ENCODE assay signal across 24 mouse cellular contexts in genomic region chr19:11407428-11407827, GRCm38 (mm10). TPM values are rescaled to one million over a fixed set of nuclear protein-coding genes. Genes with fewer than 3 reads are reported as not detected.
DNase-seq lines count a peak whose midpoint lies in the region; ATAC-seq and TF ChIP-seq lines count a peak whose summit lies in the region.
"Had no signal": no experiment of that assay in that cellular context is flagged by ENCODE, and none has a peak within 500 bp of the region (broad histone marks: within the 10 kb centered on the region; RNA-seq: fewer than 3 reads in every experiment).

No protein-coding gene starts in this region.

- H3K4me1 ChIP-seq in spleen, adult 2 months (ENCODE audit: control insufficient read depth, insufficient read depth, insufficient read length), result peaks cover 16% of the 10 kb centered on the region
- peaks cover 6% of the 10 kb centered on the region; the same call in 1 of the 2 replicates for H3K4me1 ChIP-seq in thymus, adult 2 months (replicated peaks; ENCODE audit: control insufficient read depth, insufficient read depth, low read length)
- no peaks in the 10 kb centered on the region for H3K4me1 ChIP-seq in kidney, embryonic 15.5 days
- H3K4me1 ChIP-seq: embryonic facial prominence, embryonic 15.5 days; forebrain, embryonic 15.5 days; heart, embryonic 10.5 days; hindbrain, embryonic 13.5 days had no signal

- no peak overlapping the region for H3K9ac ChIP-seq in kidney, embryonic 15.5 days
- H3K9ac ChIP-seq: embryonic facial prominence, embryonic 15.5 days; forebrain, embryonic 15.5 days; hindbrain, embryonic 13.5 days had no signal

- H3K36me3 ChIP-seq in spleen, adult 2 months (ENCODE audit: control insufficient read depth, insufficient read depth, low read length), result no peaks in the 10 kb centered on the region
- H3K36me3 ChIP-seq in splenic B cell, adult 2 months (ENCODE audit: control insufficient read depth, insufficient read depth, low read length, poor library complexity, severe bottlenecking), result no peaks in the 10 kb centered on the region
- no peaks in the 10 kb centered on the region for H3K36me3 ChIP-seq in thymus, adult 2 months (ENCODE audit: control insufficient read depth, insufficient read depth, low read length)
- H3K36me3 ChIP-seq in kidney, embryonic 15.5 days, result no peaks in the 10 kb centered on the region
- H3K36me3 ChIP-seq: embryonic facial prominence, embryonic 15.5 days; forebrain, embryonic 15.5 days; heart, embryonic 10.5 days; hindbrain, embryonic 13.5 days had no signal

- TF ChIP-seq CTCF in spleen, adult 2 months (IDR thresholded peaks at IDR 0.05; ENCODE audit: extremely low read depth, insufficient read depth, insufficient read length, insufficient replicate concordance), result no peak
- no peak for TF ChIP-seq CTCF in thymus, adult 2 months (IDR thresholded peaks at IDR 0.05; ENCODE audit: borderline replicate concordance, control insufficient read depth, extremely low read depth, insufficient read depth, low read length, poor library complexity)

- no peak overlapping the region for H3K4me2 ChIP-seq in kidney, embryonic 15.5 days
- H3K4me2 ChIP-seq: embryonic facial prominence, embryonic 15.5 days; forebrain, embryonic 15.5 days; hindbrain, embryonic 13.5 days had no signal

- TF ChIP-seq POLR2A in spleen, adult 2 months (IDR thresholded peaks at IDR 0.05; ENCODE audit: low read depth, low read length), result peak; percentile 22
- TF ChIP-seq POLR2A in thymus, adult 2 months (IDR thresholded peaks at IDR 0.05; ENCODE audit: control insufficient read depth, extremely low read depth, insufficient read depth, low read length, poor library complexity), result no peak

- DNase-seq in spleen, adult 2 months (ENCODE audit: low read depth in 1 of 2, low spot score in 2 of 2), result peak; percentile 49 to 59
- no peak for DNase-seq in spleen, postnatal 14 days (ENCODE audit: low spot score in 2 of 2)
- DNase-seq in CD4-positive, CD25-positive, alpha-beta regulatory T cell, adult 2 months (ENCODE audit: low read depth, low spot score), result peak; percentile 65
- peak; percentile 46 for DNase-seq in induced T-regulatory cell, adult 2 months (ENCODE audit: low read depth)
- DNase-seq in splenic B cell, adult 2 months (ENCODE audit: low read depth, low spot score), result peak; percentile 76
- DNase-seq in thymus, adult 2 months, result no peak
- DNase-seq: adrenal gland, postnatal 10 days; cerebellum, adult 18-20 months; cerebellum, adult 9-11 months; embryo, embryonic 11 days; gastrocnemius, postnatal 36 days; heart, postnatal 10 days had no signal

- no peak for ATAC-seq in kidney, embryonic 15.5 days (replicated peaks; ENCODE audit: low FRiP score)
- ATAC-seq: forebrain, embryonic 15.5 days; hindbrain, postnatal 0 days; intestine, embryonic 16.5 days; Patski had no signal

- peak overlapping the region; percentile 28; the same call in 1 of the 2 replicates for H3K4me3 ChIP-seq in spleen, adult 2 months (ENCODE audit: extremely low read depth, insufficient read depth, insufficient read length)
- H3K4me3 ChIP-seq in thymus, adult 2 months (ENCODE audit: control insufficient read depth, insufficient read depth, low read length), result no peak overlapping the region
- H3K4me3 ChIP-seq in kidney, embryonic 15.5 days (replicated peaks), result no peak overlapping the region
- H3K4me3 ChIP-seq: embryonic facial prominence, embryonic 15.5 days; forebrain, embryonic 15.5 days; heart, embryonic 10.5 days; hindbrain, embryonic 13.5 days had no signal

- no peaks in the 10 kb centered on the region for H3K27me3 ChIP-seq in spleen, adult 2 months (ENCODE audit: control insufficient read depth, insufficient read depth, low read length)
- H3K27me3 ChIP-seq in splenic B cell, adult 2 months (ENCODE audit: control insufficient read depth, insufficient read depth, low read length, poor library complexity, severe bottlenecking), result no peaks in the 10 kb centered on the region
- H3K27me3 ChIP-seq in thymus, adult 2 months (ENCODE audit: control insufficient read depth, insufficient read depth, low read length), result no peaks in the 10 kb centered on the region
- no peaks in the 10 kb centered on the region for H3K27me3 ChIP-seq in kidney, embryonic 15.5 days
- H3K27me3 ChIP-seq: CH12.LX; embryonic facial prominence, embryonic 15.5 days; forebrain, embryonic 15.5 days; hindbrain, embryonic 13.5 days had no signal

- no peaks in the 10 kb centered on the region for H3K9me3 ChIP-seq in kidney, embryonic 15.5 days (replicated peaks)
- H3K9me3 ChIP-seq: embryonic facial prominence, embryonic 15.5 days; forebrain, embryonic 15.5 days; heart, embryonic 10.5 days; hindbrain, embryonic 13.5 days had no signal

- H3K27ac ChIP-seq in spleen, adult 2 months (ENCODE audit: insufficient read depth, low read length), result no peak overlapping the region
- no peak overlapping the region for H3K27ac ChIP-seq in thymus, adult 2 months (ENCODE audit: control insufficient read depth, insufficient read depth, low read length)
- no peak overlapping the region for H3K27ac ChIP-seq in kidney, embryonic 15.5 days
- H3K27ac ChIP-seq: embryonic facial prominence, embryonic 15.5 days; forebrain, embryonic 15.5 days; heart, embryonic 10.5 days; hindbrain, embryonic 13.5 days; hindbrain, postnatal 0 days had no signal

RNA-seq across cellular contexts. Expression of gene Ms4a4c, which starts 2.9 kb away (rescaled TPM):
- 8.5 and 9.4 TPM in 2 replicates for polyA plus RNA-seq in spleen, adult 2 months (2012; rRNA removed)
- 2.4 TPM in 2 replicates for polyA plus RNA-seq in thymus, adult 2 months (2012; rRNA removed)
- 1.1 and 1.9 TPM in 2 replicates for polyA plus RNA-seq in kidney, embryonic 15.5 days (2015; fragmentation: Nextera tagmentation; extraction: Ambion mirVana)
- polyA plus RNA-seq: embryonic facial prominence, embryonic 11.5 days; forebrain, embryonic 11.5 days; heart, embryonic 10.5 days; Patski had no signal

RNA-seq across cellular contexts. Expression of gene Ms4a4a, which starts 32.1 kb away (rescaled TPM):
- 0.45 and 0.83 TPM in 2 replicates for polyA plus RNA-seq in spleen, adult 2 months (2012; rRNA removed)
- 0.55 and 0.63 TPM in 2 replicates for polyA plus RNA-seq in thymus, adult 2 months (2012; rRNA removed)
- polyA plus RNA-seq in kidney, embryonic 15.5 days (2015; fragmentation: Nextera tagmentation; extraction: Ambion mirVana), result 3.9 and 6.2 TPM in 2 replicates
- polyA plus RNA-seq: Patski had no signal

RNA-seq across cellular contexts. Expression of gene Ms4a4b, which starts 35.9 kb away (rescaled TPM):
- 44.9 and 62.0 TPM in 2 replicates for polyA plus RNA-seq in spleen, adult 2 months (2012; rRNA removed)
- polyA plus RNA-seq in thymus, adult 2 months (2012; rRNA removed), result 43.9 and 57.3 TPM in 2 replicates
- 0.06 TPM in 1 of 2 replicates, not detected in the other for polyA plus RNA-seq in kidney, embryonic 15.5 days (2015; fragmentation: Nextera tagmentation; extraction: Ambion mirVana)
- polyA plus RNA-seq: embryonic facial prominence, embryonic 11.5 days; embryonic facial prominence, embryonic 15.5 days; forebrain, embryonic 11.5 days; forebrain, embryonic 15.5 days; heart, embryonic 10.5 days; heart, embryonic 14.5 days; hindbrain, embryonic 13.5 days; hindbrain, postnatal 0 days had no signal

Comparison
In these comparisons a context has a peak if more than half of its experiments do, and no peak if none do; other contexts are left out.
1. DNase-seq: peak in spleen, adult 2 months (2 of 2), CD4-positive, CD25-positive, alpha-beta regulatory T cell, adult 2 months (single experiment), induced T-regulatory cell, adult 2 months (single experiment) and splenic B cell, adult 2 months (single experiment); none in spleen, postnatal 14 days (0 of 2) and thymus, adult 2 months (single experiment).
2. RNA of gene Ms4a4b, which starts 35.9 kb away (polyA plus RNA-seq): 44.9 to 62.0 TPM in spleen, adult 2 months and 43.9 to 57.3 TPM in thymus, adult 2 months; 0.06 TPM in kidney, embryonic 15.5 days; every median in the first group is over 10 times any median in the second.